Mouse (Mus musculus) CH12.LX (cell line): ENCODE data around the gene Fance. TPM values are rescaled to one million over a fixed set of nuclear protein-coding genes. Genes with fewer than 3 reads are reported as not detected.
A peak's percentile ranks its signal among the peaks of the same experiment; 100 is the strongest.

Experiments used
- DNase-seq: peaks from one replicate; pipeline ENCODE4 v3.0.0-alpha.2; 2013; ENCODE audit errors: extremely low read depth
- H3K27ac ChIP-seq: 2 replicates; pipeline ENCODE4 v1.5.1; 2012; ENCODE audit warnings: low read depth, mild to moderate bottlenecking, control low read depth, moderate library complexity; ENCODE audit not compliant: insufficient read depth
- H3K27me3 ChIP-seq: replicated peaks from 2 replicates; pipeline ENCODE3; 2012; ENCODE audit warnings: inconsistent platforms
- H3K36me3 ChIP-seq, 2 experiments: replicated peaks in 1 of 2; 2 replicates each; pipeline versions ENCODE3 to v1.6.1; 2012; ENCODE audit warnings: inconsistent platforms in 1 of 2, low read length in 1 of 2, mild to moderate bottlenecking in 1 of 2, mixed read lengths in 1 of 2, moderate library complexity in 1 of 2; ENCODE audit not compliant: control insufficient read depth in 1 of 2, insufficient read depth in 1 of 2
- H3K4me1 ChIP-seq, 2 experiments: 2 replicates each; pipeline ENCODE4 v1.6.1; 2012; ENCODE audit warnings: inconsistent platforms in 1 of 2, moderate library complexity in 1 of 2; ENCODE audit not compliant: insufficient read depth in 2 of 2, control insufficient read depth in 1 of 2
- H3K4me2 ChIP-seq: 2 replicates; pipeline ENCODE4 v1.6.1; 2012; ENCODE audit warnings: low read depth, mild to moderate bottlenecking, control low read depth; ENCODE audit not compliant: poor library complexity, insufficient read depth, severe bottlenecking
- H3K4me3 ChIP-seq, 3 experiments: fragments of 150-350 bp in 1 of 3; sonication (generic) in 1 of 3; replicated peaks in 1 of 3; 2 replicates each; pipeline versions ENCODE3 to v1.5.1; 2011 to 2012; ENCODE audit warnings: low read depth in 2 of 3, low read length in 2 of 3, mild to moderate bottlenecking in 2 of 3, moderate library complexity in 2 of 3, control low read depth in 1 of 3, improper control_type of control experiment in 1 of 3, inconsistent platforms in 1 of 3, mixed read lengths in 1 of 3; ENCODE audit not compliant: poor library complexity in 1 of 3
- H3K79me2 ChIP-seq: replicated peaks from 2 replicates; pipeline ENCODE4 v1.6.1; 2012; ENCODE audit warnings: mild to moderate bottlenecking, moderate library complexity; ENCODE audit not compliant: control insufficient read depth, poor library complexity, insufficient read depth, severe bottlenecking; ENCODE audit errors: extremely low read depth
- H3K9ac ChIP-seq: 2 replicates; pipeline ENCODE4 v1.6.1; 2012; ENCODE audit warnings: low read depth, mild to moderate bottlenecking, control low read depth, moderate library complexity; ENCODE audit not compliant: insufficient read depth
- H3K9me3 ChIP-seq: replicated peaks from 2 replicates; pipeline ENCODE3; 2012; ENCODE audit warnings: low read length, inconsistent platforms, mixed read lengths
- CHD2 ChIP-seq: IDR thresholded peaks from 2 replicates; pipeline ENCODE4 v1.6.1; 2011; ENCODE audit warnings: low read length, improper control_type of control experiment
- CTCF ChIP-seq, 2 experiments: IDR thresholded peaks in 1 of 2; conservative IDR thresholded peaks in 1 of 2; 2 replicates each; pipeline ENCODE4 v1.5.1; 2011 to 2012; ENCODE audit warnings: low read depth in 2 of 2, low read length in 2 of 2, improper control_type of control experiment in 1 of 2, inconsistent platforms in 1 of 2, mild to moderate bottlenecking in 1 of 2, moderate library complexity in 1 of 2
- ELF1 ChIP-seq: IDR thresholded peaks from 2 replicates; pipeline ENCODE4 v1.6.1; 2014; ENCODE audit warnings: low read depth, mild to moderate bottlenecking, inconsistent platforms, low read length, improper control_type of control experiment
- ETS1 ChIP-seq: conservative IDR thresholded peaks from 2 replicates; pipeline ENCODE4 v1.6.1; 2012; ENCODE audit warnings: low read depth, mild to moderate bottlenecking, inconsistent platforms, low read length, improper control_type of control experiment, moderate library complexity
- GABPA ChIP-seq: IDR thresholded peaks from 2 replicates; pipeline ENCODE4 v1.6.1; 2012; ENCODE audit warnings: low read depth, low read length, improper control_type of control experiment, inconsistent platforms; ENCODE audit not compliant: insufficient replicate concordance
- HCFC1 ChIP-seq: IDR thresholded peaks from 2 replicates; pipeline ENCODE4 v1.6.1; 2012; ENCODE audit warnings: low read depth, mild to moderate bottlenecking, inconsistent platforms, low read length, improper control_type of control experiment
- JUN ChIP-seq: IDR thresholded peaks from 2 replicates; pipeline ENCODE4 v1.6.1; 2011; ENCODE audit warnings: low read depth, mild to moderate bottlenecking, low read length, improper control_type of control experiment, moderate library complexity; ENCODE audit not compliant: insufficient read depth
- JUND ChIP-seq: conservative IDR thresholded peaks from 2 replicates; pipeline ENCODE4 v1.6.1; 2011; ENCODE audit warnings: low read depth, low read length, improper control_type of control experiment
- KAT2A ChIP-seq: IDR thresholded peaks from 2 replicates; pipeline ENCODE4 v1.6.1; 2012; ENCODE audit warnings: low read length, improper control_type of control experiment, inconsistent platforms; ENCODE audit not compliant: insufficient replicate concordance
- MAX ChIP-seq: IDR thresholded peaks from 2 replicates; pipeline ENCODE4 v1.6.1; 2011; ENCODE audit warnings: low read length, improper control_type of control experiment
- MAZ ChIP-seq: IDR thresholded peaks from 2 replicates; pipeline ENCODE4 v1.6.1; 2012; ENCODE audit warnings: low read depth, mild to moderate bottlenecking, inconsistent platforms, low read length, improper control_type of control experiment, moderate library complexity
- MEF2A ChIP-seq: IDR thresholded peaks from 2 replicates; pipeline ENCODE4 v1.6.1; 2014; ENCODE audit warnings: low read depth, mild to moderate bottlenecking, inconsistent platforms, low read length, improper control_type of control experiment, borderline replicate concordance
- MYC ChIP-seq: IDR thresholded peaks from 2 replicates; pipeline ENCODE4 v1.6.1; 2011; ENCODE audit warnings: low read depth, mild to moderate bottlenecking, improper control_type of control experiment, low read length
- NELFE ChIP-seq: IDR thresholded peaks from 2 replicates; pipeline ENCODE4 v1.6.1; 2011; ENCODE audit warnings: low read depth, low read length, improper control_type of control experiment
- NRF1 ChIP-seq: IDR thresholded peaks from 2 replicates; pipeline ENCODE4 v1.6.1; 2014; ENCODE audit warnings: low read depth, mild to moderate bottlenecking, inconsistent platforms, low read length, improper control_type of control experiment, moderate library complexity
- PAX5 ChIP-seq: IDR thresholded peaks from 2 replicates; pipeline ENCODE4 v1.6.1; 2012; ENCODE audit warnings: low read length, inconsistent platforms, mixed read lengths
- POLR2A ChIP-seq: IDR thresholded peaks from 2 replicates; pipeline ENCODE4 v1.6.1; 2011; ENCODE audit warnings: low read depth, mild to moderate bottlenecking, improper control_type of control experiment, low read length
- POLR2AphosphoS2 ChIP-seq: IDR thresholded peaks from 2 replicates; pipeline ENCODE4 v1.6.1; 2011; ENCODE audit warnings: low read depth, low read length, improper control_type of control experiment
- RCOR1 ChIP-seq: conservative IDR thresholded peaks from 2 replicates; pipeline ENCODE4 v1.6.1; 2012; ENCODE audit warnings: low read depth, mild to moderate bottlenecking, inconsistent platforms, low read length, improper control_type of control experiment
- SIN3A ChIP-seq: IDR thresholded peaks from 2 replicates; pipeline ENCODE4 v1.6.1; 2012; ENCODE audit warnings: low read length, improper control_type of control experiment, inconsistent platforms
- TBP ChIP-seq: conservative IDR thresholded peaks from 2 replicates; pipeline ENCODE4 v1.6.1; 2011; ENCODE audit warnings: low read depth, low read length, improper control_type of control experiment
- TCF12 ChIP-seq: IDR thresholded peaks from 2 replicates; pipeline ENCODE4 v1.6.1; 2014; ENCODE audit warnings: low read depth, mild to moderate bottlenecking, inconsistent platforms, low read length, improper control_type of control experiment
- UBTF ChIP-seq: IDR thresholded peaks from 2 replicates; pipeline ENCODE4 v1.6.1; 2012; ENCODE audit warnings: low read depth, mild to moderate bottlenecking, inconsistent platforms, low read length, improper control_type of control experiment, moderate library complexity
- USF1 ChIP-seq: IDR thresholded peaks from 2 replicates; pipeline ENCODE4 v1.6.1; 2014; ENCODE audit warnings: low read depth, mild to moderate bottlenecking, inconsistent platforms, low read length, improper control_type of control experiment
- USF2 ChIP-seq: conservative IDR thresholded peaks from 2 replicates; pipeline ENCODE4 v1.6.1; 2011; ENCODE audit warnings: low read depth, low read length, improper control_type of control experiment
- ZC3H11A ChIP-seq: IDR thresholded peaks from 2 replicates; pipeline ENCODE4 v1.6.1; 2012; ENCODE audit warnings: low read depth, mild to moderate bottlenecking, inconsistent platforms, low read length, improper control_type of control experiment
- ZKSCAN1 ChIP-seq: IDR thresholded peaks from 2 replicates; pipeline ENCODE4 v1.6.1; 2012; ENCODE audit warnings: low read depth, inconsistent platforms, low read length, improper control_type of control experiment, borderline replicate concordance
- ZMIZ1 ChIP-seq: IDR thresholded peaks from 2 replicates; pipeline ENCODE4 v1.6.1; 2012; ENCODE audit warnings: low read depth, mild to moderate bottlenecking, inconsistent platforms, low read length, improper control_type of control experiment
- ZNF384 ChIP-seq: IDR thresholded peaks from 2 replicates; pipeline ENCODE4 v1.6.1; 2012; ENCODE audit warnings: low read depth, low read length, improper control_type of control experiment, inconsistent platforms
- dilution Hi-C: fragments of 300-500 bp; cut with MboI; formaldehyde crosslinking; loops from 2 replicates; pipeline ENCODE4 v1.14.3; 2020; ENCODE audit warnings: low sequenced_read_pairs; ENCODE audit not compliant: extremely low pct_unique_long_range_greater_than_20kb, extremely low pct_ligation_motif_present
- in situ Hi-C: fragments of 300-500 bp; cut with MboI; formaldehyde crosslinking; loops from 3 replicates; pipeline ENCODE4 v1.14.3; 2019; ENCODE audit warnings: low sequenced_read_pairs, low pct_ligation_motif_present, low pct_unique_long_range_greater_than_20kb, mixed read lengths
- polyA plus RNA-seq: library from polyadenylated mRNA; unstranded; fragments of >175 nt; gene quantifications from 2 replicates; pipeline ENCODE4 v1.2.1, GENCODE M21; 2012; ENCODE audit warnings: low read depth; ENCODE audit not compliant: insufficient read length
- total RNA-seq, 2 experiments: library from RNA; depleted of rRNA; stranded (reverse); fragments of 300-350 nt in 1 of 2; fragments of >200 nt in 1 of 2; gene quantifications; 2 replicates each; pipeline ENCODE4 v1.2.3; 2012 to 2014

Fance gene
- total and polyA plus RNA-seq, 3 experiments = 17.4 to 37.9 (median 29.6) TPM

DNA sequence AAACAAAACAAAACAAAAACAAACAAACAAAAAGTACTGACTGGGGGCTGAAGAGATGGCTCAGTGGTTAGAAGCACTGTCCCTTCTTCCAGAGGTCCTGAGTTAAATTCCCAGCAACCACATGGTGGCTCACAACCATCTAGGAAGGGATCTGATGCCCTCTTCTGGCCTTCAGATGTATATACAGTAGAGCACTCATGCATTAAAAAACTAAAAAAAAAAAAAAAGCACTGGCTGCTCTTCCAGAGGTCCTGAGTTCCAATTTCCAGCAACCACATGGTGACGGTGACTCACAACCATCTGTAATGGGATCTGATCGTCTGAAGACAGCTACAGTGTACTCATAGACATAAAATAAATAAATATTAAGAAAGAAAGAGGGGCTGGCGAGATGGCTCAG, 2.5 kb upstream of the Fance start:
- Histone ChIP-seq H3K79me2 (0 out of 2 replicates have a peak, but pooled peaks cover 2% of the 10 kb centered on the region), H3K27ac (no peak overlapping the region), H3K9me3 (no peaks in the 10 kb centered on the region), H3K4me1 (peaks cover 4 to 49% of the 10 kb centered on the region in 2 experiments; a peak in 3 of 4 replicates), H3K36me3 (peaks cover 8% of the 10 kb centered on the region in 2 experiments)
- dilution Hi-C loops = no loop called here
- DNase-seq = no peak
- peak; percentile 79 for TF ChIP-seq ZNF384
- TF ChIP-seq PAX5 = no peak
- TF ChIP-seq MYC = peak; percentile 18; the same call in 1 of the 2 replicates
- TF ChIP-seq CTCF (conservative IDR thresholded peaks at IDR 0.05 in 1 of 2, IDR thresholded peaks at IDR 0.05 in 1 of 2; ENCODE audit: low read depth in 2 of 2, low read length in 2 of 2) = peak in 1 of 2 experiments; percentile 23; a peak in 1 of 4 replicates
- TF ChIP-seq, all 38 proteins: peak for 3
- no peak overlapping the region for H3K4me2 ChIP-seq
- H3K4me3 ChIP-seq = no peak overlapping the region
- in situ Hi-C loops = loop anchor here (25.0 kb wide), 1 partner anchor 224 kb away; the partner anchor contains the start of gene Tcp11
- H3K27me3 ChIP-seq = no peaks in the 10 kb centered on the region
- no peak overlapping the region for H3K9ac ChIP-seq

DNA sequence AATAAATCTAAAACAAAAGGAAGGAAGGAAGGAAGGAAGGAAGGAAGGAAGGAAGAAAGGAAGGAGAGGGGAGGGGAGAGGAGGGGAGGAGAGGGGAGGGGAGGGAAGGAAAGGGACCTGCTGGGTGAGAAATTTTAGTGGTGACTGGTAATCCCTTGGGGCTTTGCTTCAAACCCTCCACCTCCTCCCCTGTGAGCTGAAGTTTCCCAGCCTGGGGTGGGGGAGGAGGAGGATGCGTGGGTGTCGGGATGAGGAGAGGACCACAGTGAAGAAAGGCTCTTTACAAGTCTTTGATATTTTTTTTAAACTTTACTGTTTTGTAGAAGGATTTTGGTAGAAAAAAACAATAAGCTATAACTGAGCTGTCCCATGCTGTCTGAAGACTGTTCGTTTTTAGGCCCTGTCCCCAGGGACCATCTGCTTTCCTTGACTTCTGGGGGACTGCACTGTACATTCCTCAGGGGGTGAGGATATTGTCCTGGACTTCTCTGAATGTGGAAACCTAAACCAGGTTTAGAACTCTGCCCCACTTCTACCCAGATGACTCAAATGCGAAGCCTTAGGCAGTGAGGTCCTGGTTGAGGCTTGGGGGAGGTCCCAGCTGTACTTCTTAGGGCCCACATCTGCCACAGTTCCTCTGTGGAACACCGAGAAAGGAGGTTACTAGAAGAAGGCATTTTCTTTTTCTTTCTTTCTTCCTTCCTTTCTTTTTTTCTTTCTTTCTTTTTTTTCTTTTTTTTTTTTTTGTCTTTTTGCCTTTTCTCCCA, 1.8 kb upstream of the Fance start:
- H3K27me3 ChIP-seq = no peaks in the 10 kb centered on the region
- in situ Hi-C loops (loop anchor here (25.0 kb wide), 1 partner anchor 224 kb away; the partner anchor contains the start of gene Tcp11), dilution Hi-C loops (no loop called here)
- H3K9ac ChIP-seq = peak overlapping the region; percentile 36; the same call in 1 of the 2 replicates
- H3K4me3 ChIP-seq = peak overlapping the region in 1 of 3 experiments; percentile 16
- peaks cover 15 to 16% of the 10 kb centered on the region in 2 experiments for H3K36me3 ChIP-seq
- no peaks in the 10 kb centered on the region for H3K9me3 ChIP-seq
- H3K4me1 ChIP-seq = peaks cover 4 to 54% of the 10 kb centered on the region in 2 experiments; a peak in 3 of 4 replicates
- H3K4me2 ChIP-seq = peak overlapping the region; percentile 73
- peak overlapping the region; percentile 87 for H3K27ac ChIP-seq
- H3K79me2 ChIP-seq = 0 out of 2 replicates have a peak, but pooled peaks cover 2% of the 10 kb centered on the region
- DNase-seq = peak; percentile 90
- TF ChIP-seq HCFC1 = no peak
- TF ChIP-seq ZNF384 = peak; percentile 37; the same call in 1 of the 2 replicates
- TF ChIP-seq JUND = peak; percentile 57; the same call in 1 of the 2 replicates
- no peak for TF ChIP-seq GABPA
- TF ChIP-seq CTCF (conservative IDR thresholded peaks at IDR 0.05 in 1 of 2, IDR thresholded peaks at IDR 0.05 in 1 of 2; ENCODE audit: low read depth in 2 of 2, low read length in 2 of 2) = no peak
- TF ChIP-seq ELF1 = no peak
- TF ChIP-seq TBP = no peak
- TF ChIP-seq MAZ = peak; percentile 27; the same call in 1 of the 2 replicates
- TF ChIP-seq JUN = peak; percentile 27; the same call in 1 of the 2 replicates
- TF ChIP-seq RCOR1 = no peak; the same call in 1 of the 2 replicates
- no peak for TF ChIP-seq MAX
- TF ChIP-seq CHD2 = peak; percentile 66; the same call in 1 of the 2 replicates
- no peak for TF ChIP-seq USF2
- TF ChIP-seq UBTF = no peak
- TF ChIP-seq MEF2A = no peak; the same call in 1 of the 2 replicates
- no peak for TF ChIP-seq POLR2AphosphoS2
- no peak for TF ChIP-seq ZC3H11A
- peak; percentile 30; the same call in 1 of the 2 replicates for TF ChIP-seq NELFE
- no peak; the same call in 1 of the 2 replicates for TF ChIP-seq SIN3A
- no peak for TF ChIP-seq USF1
- TF ChIP-seq ETS1 = peak; percentile 62
- peak; percentile 57 for TF ChIP-seq POLR2A
- peak; percentile 76 for TF ChIP-seq TCF12
- TF ChIP-seq ZMIZ1 = no peak
- no peak for TF ChIP-seq PAX5
- no peak for TF ChIP-seq KAT2A
- TF ChIP-seq NRF1 = no peak
- TF ChIP-seq ZKSCAN1 = no peak
